Comparison of ENCODE assay signal across 22 mouse cellular contexts in genomic region chr12:31885844-31886606, GRCm38 (mm10).
DNase-seq lines count a peak whose midpoint lies in the region; ATAC-seq lines count a peak whose summit lies in the region.
"Had no signal": no experiment of that assay in that cellular context is flagged by ENCODE, and none has a peak within 500 bp of the region (broad histone marks: within the 10 kb centered on the region; RNA-seq: fewer than 3 reads in every experiment).

No protein-coding gene starts in this region.

- DNase-seq in right cerebral cortex, adult 18-20 months, result peak; percentile 84
- DNase-seq in right cerebral cortex, postnatal 4 days, result no peak
- DNase-seq in frontal cortex, postnatal 14 days (ENCODE audit: low spot score in 2 of 2), result peak; percentile 43 to 47
- DNase-seq in left cerebral cortex, postnatal 36 days (ENCODE audit: low spot score in 2 of 2), result peak; percentile 73 to 75
- DNase-seq in liver, embryonic 11.5 days (ENCODE audit: low spot score), result no peak
- DNase-seq in kidney, postnatal 10 days, result no peak
- no peak for DNase-seq in adrenal gland, postnatal 25 days
- DNase-seq: cerebellum, adult 9-11 months; gastrocnemius, postnatal 14 days; heart, postnatal 4 days; kidney, adult 18-20 months; lung, adult 2 months; lung, postnatal 4 days; retina, postnatal 1 day; thymus, postnatal 14 days had no signal

- H3K4me2 ChIP-seq in liver, embryonic 11.5 days, result no peak overlapping the region
- H3K4me2 ChIP-seq: embryonic facial prominence, embryonic 12.5 days; heart, embryonic 15.5 days; hindbrain, embryonic 15.5 days; liver, embryonic 12.5 days had no signal

- H3K27ac ChIP-seq in liver, embryonic 11.5 days (ENCODE audit: low read depth, low read length), result no peak overlapping the region
- H3K27ac ChIP-seq: embryonic facial prominence, embryonic 12.5 days; heart, embryonic 15.5 days; hindbrain, embryonic 15.5 days; kidney, postnatal 0 days; liver, embryonic 12.5 days; stomach, postnatal 0 days had no signal

- no peak overlapping the region for H3K4me3 ChIP-seq in liver, embryonic 11.5 days (ENCODE audit: low read depth, low read length)
- H3K4me3 ChIP-seq: embryonic facial prominence, embryonic 12.5 days; heart, embryonic 15.5 days; hindbrain, embryonic 15.5 days; liver, embryonic 12.5 days had no signal

- H3K27me3 ChIP-seq in liver, embryonic 11.5 days (replicated peaks; ENCODE audit: control insufficient read depth, insufficient read depth, low read length), result no peaks in the 10 kb centered on the region
- H3K27me3 ChIP-seq: embryonic facial prominence, embryonic 12.5 days; heart, embryonic 15.5 days; hindbrain, embryonic 15.5 days; liver, embryonic 12.5 days had no signal

- no peaks in the 10 kb centered on the region for H3K4me1 ChIP-seq in liver, embryonic 11.5 days (replicated peaks; ENCODE audit: control insufficient read depth, insufficient read depth, low read length)
- H3K4me1 ChIP-seq: embryonic facial prominence, embryonic 12.5 days; heart, embryonic 15.5 days; liver, embryonic 12.5 days had no signal

- H3K9me3 ChIP-seq in liver, embryonic 11.5 days (ENCODE audit: control insufficient read depth, low read length), result no peaks in the 10 kb centered on the region
- H3K9me3 ChIP-seq: embryonic facial prominence, embryonic 12.5 days; heart, embryonic 15.5 days; hindbrain, embryonic 15.5 days; liver, embryonic 12.5 days had no signal

- WGBS in liver, embryonic 11.5 days, result 89% methylated on average over 11 of the region's 11 CpGs

- no peak for ATAC-seq in liver, embryonic 11.5 days (replicated peaks; ENCODE audit: low FRiP score)
- ATAC-seq: forebrain, embryonic 16.5 days; liver, embryonic 12.5 days had no signal

- H3K36me3 ChIP-seq in liver, embryonic 11.5 days (ENCODE audit: control insufficient read depth, insufficient read depth, low read length), result no peaks in the 10 kb centered on the region
- H3K36me3 ChIP-seq: hindbrain, embryonic 15.5 days had no signal

- no peak overlapping the region for H3K9ac ChIP-seq in liver, embryonic 11.5 days (ENCODE audit: low read depth, low read length)
- H3K9ac ChIP-seq: embryonic facial prominence, embryonic 12.5 days; heart, embryonic 15.5 days; hindbrain, embryonic 15.5 days; liver, embryonic 12.5 days had no signal

- intact Hi-C loops in left cerebral cortex, postnatal 36 days (cut with DNase I), result no loop called here

Comparison
In these comparisons a context has a peak if more than half of its experiments do, and no peak if none do; other contexts are left out.
1. DNase-seq: peak in right cerebral cortex, adult 18-20 months (single experiment), frontal cortex, postnatal 14 days (2 of 2) and left cerebral cortex, postnatal 36 days (2 of 2); none in right cerebral cortex, postnatal 4 days (single experiment), liver, embryonic 11.5 days (single experiment), kidney, postnatal 10 days (single experiment) and adrenal gland, postnatal 25 days (single experiment).